ENCODE assay signal across 35 mouse cellular contexts in genomic region chr16:64800393-64800792, GRCm38 (mm10). TPM values are rescaled to one million over a fixed set of nuclear protein-coding genes. Genes with fewer than 3 reads are reported as not detected.
DNase-seq lines count a peak whose midpoint lies in the region; ATAC-seq and TF ChIP-seq lines count a peak whose summit lies in the region.
"Had no signal": no experiment of that assay in that cellular context is flagged by ENCODE, and none has a peak within 500 bp of the region (broad histone marks: within the 10 kb centered on the region; RNA-seq: fewer than 3 reads in every experiment).

No protein-coding gene starts in this region.

- H3K4me2 ChIP-seq in midbrain, embryonic 11.5 days: no peak overlapping the region
- H3K4me2 ChIP-seq in hindbrain, postnatal 0 days (ENCODE audit: low read depth, low read length): no peak overlapping the region
- H3K4me2 ChIP-seq: embryonic facial prominence, embryonic 15.5 days; heart, embryonic 12.5 days; hindbrain, embryonic 13.5 days; kidney, embryonic 15.5 days; liver, embryonic 13.5 days; neural tube, embryonic 13.5 days had no signal

- no peak for TF ChIP-seq CTCF in hindbrain, postnatal 0 days (IDR thresholded peaks at IDR 0.05; ENCODE audit: low read depth)

- ATAC-seq in common myeloid progenitor, adult 5-6 weeks (replicated peaks; ENCODE audit: low read depth, poor library complexity, severe bottlenecking): 0 out of 2 replicates have a peak, but pooled peaks have one; percentile 39
- no peak for ATAC-seq in midbrain, embryonic 11.5 days (ENCODE audit: low FRiP score)
- no peak for ATAC-seq in hindbrain, postnatal 0 days
- ATAC-seq: forebrain, embryonic 14.5 days; lung, postnatal 0 days; midbrain, embryonic 16.5 days; Patski had no signal

- no peaks in the 10 kb centered on the region for H3K4me1 ChIP-seq in midbrain, embryonic 11.5 days (ENCODE audit: control insufficient read depth, insufficient read depth, low read length)
- no peaks in the 10 kb centered on the region for H3K4me1 ChIP-seq in hindbrain, postnatal 0 days (ENCODE audit: insufficient read depth, low read length)
- H3K4me1 ChIP-seq: embryonic facial prominence, embryonic 15.5 days; heart, embryonic 12.5 days; hindbrain, embryonic 13.5 days; kidney, embryonic 15.5 days; liver, embryonic 13.5 days; midbrain, embryonic 10.5 days; neural tube, embryonic 13.5 days had no signal

- H3K4me3 ChIP-seq in midbrain, embryonic 11.5 days (ENCODE audit: low read depth, low read length): no peak overlapping the region
- no peak overlapping the region for H3K4me3 ChIP-seq in hindbrain, postnatal 0 days (ENCODE audit: low read length)
- H3K4me3 ChIP-seq: embryonic facial prominence, embryonic 10.5 days; embryonic facial prominence, embryonic 15.5 days; heart, embryonic 12.5 days; hindbrain, embryonic 13.5 days; kidney, embryonic 15.5 days; layer of hippocampus, adult 2 months; liver, embryonic 13.5 days; midbrain, embryonic 10.5 days; neural tube, embryonic 13.5 days had no signal

- H3K36me3 ChIP-seq in midbrain, embryonic 11.5 days (ENCODE audit: control insufficient read depth, insufficient read depth, low read length): peaks cover under 1% of the 10 kb centered on the region; the same call in 1 of the 2 replicates
- no peaks in the 10 kb centered on the region for H3K36me3 ChIP-seq in hindbrain, postnatal 0 days (ENCODE audit: insufficient read depth, low read length)

- no peaks in the 10 kb centered on the region for H3K9me3 ChIP-seq in midbrain, embryonic 11.5 days (ENCODE audit: control insufficient read depth, low read length)
- H3K9me3 ChIP-seq in hindbrain, postnatal 0 days (ENCODE audit: low read length): no peaks in the 10 kb centered on the region
- H3K9me3 ChIP-seq: embryonic facial prominence, embryonic 10.5 days; embryonic facial prominence, embryonic 15.5 days; heart, embryonic 12.5 days; liver, embryonic 13.5 days; midbrain, embryonic 10.5 days; neural tube, embryonic 13.5 days had no signal

- H3K27ac ChIP-seq in midbrain, embryonic 11.5 days (ENCODE audit: low read depth, low read length): no peak overlapping the region
- no peak overlapping the region for H3K27ac ChIP-seq in hindbrain, postnatal 0 days
- H3K27ac ChIP-seq: embryonic facial prominence, embryonic 10.5 days; embryonic facial prominence, embryonic 15.5 days; hindbrain, embryonic 13.5 days; kidney, embryonic 15.5 days; layer of hippocampus, adult 2 months; liver, embryonic 13.5 days; midbrain, embryonic 10.5 days; neural tube, embryonic 13.5 days; stomach, postnatal 0 days had no signal

- H3K27me3 ChIP-seq in midbrain, embryonic 11.5 days (ENCODE audit: control insufficient read depth, insufficient read depth, low read length): no peaks in the 10 kb centered on the region
- no peaks in the 10 kb centered on the region for H3K27me3 ChIP-seq in hindbrain, postnatal 0 days (ENCODE audit: insufficient read depth, low read length)
- H3K27me3 ChIP-seq: embryonic facial prominence, embryonic 15.5 days; heart, embryonic 12.5 days; hindbrain, embryonic 13.5 days; kidney, embryonic 15.5 days; liver, embryonic 13.5 days; neural tube, embryonic 13.5 days; Patski had no signal

- 94% methylated on average over 5 of the region's 5 CpGs for WGBS in midbrain, embryonic 11.5 days
- 95% methylated on average over 5 of the region's 5 CpGs for WGBS in hindbrain, postnatal 0 days

- DNase-seq in thymus, postnatal 0 days (ENCODE audit: low spot score): peak; percentile 3
- DNase-seq in thymus, postnatal 36 days: no peak
- DNase-seq in naive thymus-derived CD4-positive, alpha-beta T cell, adult 2 months (ENCODE audit: low read depth): peak; percentile 59
- no peak for DNase-seq in midbrain, embryonic 11.5 days (ENCODE audit: low spot score, missing footprints)
- DNase-seq in hindbrain, postnatal 0 days (ENCODE audit: low spot score): no peak
- no peak for DNase-seq in frontal cortex, postnatal 36 days (ENCODE audit: low spot score in 2 of 2)
- DNase-seq: adrenal gland, postnatal 36 days; cerebellum, adult 18-20 months; cerebellum, postnatal 10 days; gastrocnemius, postnatal 25 days; heart, adult 18-20 months; heart, postnatal 4 days; kidney, adult 18-20 months; kidney, postnatal 25 days; layer of hippocampus, postnatal 36 days; left cerebral cortex, postnatal 4 days; liver, embryonic 13.5 days; lung, adult 18-20 months; right cerebral cortex, postnatal 14 days; thymus, adult 18-20 months; thymus, postnatal 4 days had no signal

- no peak overlapping the region for H3K9ac ChIP-seq in midbrain, embryonic 11.5 days (ENCODE audit: low read length)
- H3K9ac ChIP-seq in hindbrain, postnatal 0 days (replicated peaks; ENCODE audit: low read length): no peak overlapping the region
- H3K9ac ChIP-seq: embryonic facial prominence, embryonic 15.5 days; heart, embryonic 12.5 days; hindbrain, embryonic 13.5 days; kidney, embryonic 15.5 days; liver, embryonic 13.5 days; neural tube, embryonic 13.5 days had no signal

RNA-seq across cellular contexts. Expression of gene 4930453N24Rik, which starts 29.4 kb away (rescaled TPM):
- polyA plus RNA-seq in thymus, postnatal 0 days (2015; fragmentation: Nextera tagmentation; extraction: Ambion mirVana): 23.4 and 25.1 TPM in 2 replicates
- 31.0 and 33.3 TPM in 2 replicates for total RNA-seq in common myeloid progenitor, adult 5-6 weeks (2017)
- polyA plus RNA-seq in midbrain, embryonic 11.5 days (2014; fragmentation: Nextera tagmentation; extraction: Ambion mirVana): 33.0 and 33.3 TPM in 2 replicates
- 11.1 and 12.0 TPM in 2 replicates for total RNA-seq in hindbrain, postnatal 0 days (2014; rRNA removed)
- 15.6 and 17.1 TPM in 2 replicates for polyA plus RNA-seq in hindbrain, postnatal 0 days (2015; fragmentation: Nextera tagmentation; extraction: Ambion mirVana)

RNA-seq across cellular contexts. Expression of gene Zfp654, which starts 51.1 kb away (rescaled TPM):
- polyA plus RNA-seq in thymus, postnatal 0 days (2015; fragmentation: Nextera tagmentation; extraction: Ambion mirVana): 5.1 and 6.2 TPM in 2 replicates
- total RNA-seq in common myeloid progenitor, adult 5-6 weeks (2017): 26.7 and 28.8 TPM in 2 replicates
- 8.1 and 8.5 TPM in 2 replicates for polyA plus RNA-seq in midbrain, embryonic 11.5 days (2014; fragmentation: Nextera tagmentation; extraction: Ambion mirVana)
- total RNA-seq in hindbrain, postnatal 0 days (2014; rRNA removed): 7.3 and 9.4 TPM in 2 replicates
- 2.6 and 3.0 TPM in 2 replicates for polyA plus RNA-seq in hindbrain, postnatal 0 days (2015; fragmentation: Nextera tagmentation; extraction: Ambion mirVana)

RNA-seq across cellular contexts. Expression of gene Cggbp1, which starts 51.4 kb away (rescaled TPM):
- polyA plus RNA-seq in thymus, postnatal 0 days (2015; fragmentation: Nextera tagmentation; extraction: Ambion mirVana): 56.2 and 57.7 TPM in 2 replicates
- total RNA-seq in common myeloid progenitor, adult 5-6 weeks (2017): 91.0 and 107 TPM in 2 replicates
- 124 and 143 TPM in 2 replicates for polyA plus RNA-seq in midbrain, embryonic 11.5 days (2014; fragmentation: Nextera tagmentation; extraction: Ambion mirVana)
- total RNA-seq in hindbrain, postnatal 0 days (2014; rRNA removed): 53.0 and 54.4 TPM in 2 replicates
- polyA plus RNA-seq in hindbrain, postnatal 0 days (2015; fragmentation: Nextera tagmentation; extraction: Ambion mirVana): 46.2 and 47.1 TPM in 2 replicates

Comparison
In these comparisons a context has a peak if more than half of its experiments do, and no peak if none do; other contexts are left out.
1. DNase-seq: peak in thymus, postnatal 0 days (single experiment) and naive thymus-derived CD4-positive, alpha-beta T cell, adult 2 months (single experiment); none in thymus, postnatal 36 days (0 of 2), midbrain, embryonic 11.5 days (single experiment), hindbrain, postnatal 0 days (single experiment) and frontal cortex, postnatal 36 days (0 of 2).